Mouse (Mus musculus) ES-Bruce4 (cell line): ENCODE results near the gene Erlin1. TPM values are rescaled to one million over a fixed set of nuclear protein-coding genes. Genes with fewer than 3 reads are reported as not detected.

Experiments
- H3K27ac ChIP-seq: 2 replicates; pipeline ENCODE4 v1.5.1; 2012; ENCODE audit warnings: low read length, inconsistent platforms; ENCODE audit not compliant: insufficient read depth
- H3K27me3 ChIP-seq: 2 replicates; pipeline ENCODE4 v1.6.1; 2012; ENCODE audit warnings: mild to moderate bottlenecking, low read length, inconsistent platforms; ENCODE audit not compliant: control insufficient read depth, poor library complexity, insufficient read depth, severe bottlenecking
- H3K36me3 ChIP-seq: 2 replicates; pipeline ENCODE4 v1.6.1; 2012; ENCODE audit warnings: inconsistent platforms, mild to moderate bottlenecking, low read length, moderate library complexity; ENCODE audit not compliant: control insufficient read depth, poor library complexity, insufficient read depth, severe bottlenecking
- H3K4me1 ChIP-seq: one replicate; pipeline ENCODE4 v1.8.1; 2011; ENCODE audit warnings: low read length; ENCODE audit not compliant: control insufficient read depth, insufficient read depth
- H3K4me3 ChIP-seq: 2 replicates; pipeline ENCODE4 v1.5.1; 2011; ENCODE audit warnings: low read depth, mild to moderate bottlenecking, low read length
- H3K9ac ChIP-seq: 2 replicates; pipeline ENCODE4 v1.6.1; 2012; ENCODE audit warnings: low read depth, mild to moderate bottlenecking, inconsistent platforms; ENCODE audit not compliant: poor library complexity, severe bottlenecking
- H3K9me3 ChIP-seq: replicated peaks from 2 replicates; pipeline ENCODE4 v1.6.1; 2012; ENCODE audit warnings: mild to moderate bottlenecking, low read length, inconsistent platforms; ENCODE audit not compliant: control insufficient read depth, poor library complexity, insufficient read depth, severe bottlenecking
- CTCF ChIP-seq: IDR thresholded peaks from one replicate; pipeline ENCODE4 v1.8.1; 2011; ENCODE audit warnings: low read depth, low read length
- EP300 ChIP-seq: IDR thresholded peaks from 2 replicates; pipeline ENCODE4 v1.6.1; 2011; ENCODE audit warnings: low read depth, low read length; ENCODE audit not compliant: insufficient read depth
- POLR2A ChIP-seq: IDR thresholded peaks from one replicate; pipeline ENCODE4 v1.8.1; 2011; ENCODE audit warnings: low read length; ENCODE audit not compliant: insufficient read depth
- polyA plus RNA-seq: library from polyadenylated mRNA; stranded (reverse); fragments of >200 nt; gene quantifications from 2 replicates; pipeline ENCODE4 v1.2.4, GENCODE M21; 2011; ENCODE audit warnings: low read depth; ENCODE audit not compliant: missing spikeins, insufficient read depth, insufficient read length

Erlin1 gene
- polyA plus RNA-seq, 1 experiment, result 23.2 TPM

DNA sequence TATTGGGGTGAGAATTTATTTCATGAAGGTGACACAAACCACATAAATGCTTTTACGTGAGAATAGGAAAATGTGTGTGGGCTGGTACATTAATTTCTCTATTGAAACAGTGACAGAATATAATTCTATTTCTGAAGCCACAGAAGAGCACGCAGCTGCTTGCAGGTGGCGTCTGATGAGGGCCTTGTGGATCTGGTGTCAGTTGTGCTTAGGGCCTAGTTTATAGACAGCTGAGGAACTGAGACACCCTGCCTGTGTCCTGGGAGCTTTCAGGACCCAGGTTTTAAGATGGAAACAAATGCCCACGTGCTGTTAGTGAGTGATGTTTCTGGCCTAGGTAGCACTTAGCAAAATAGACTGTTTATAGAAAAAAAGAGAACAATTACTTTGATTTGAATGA, 64.6 kb downstream of the Erlin1 start:
- H3K36me3 ChIP-seq, result no peaks in the 10 kb centered on the region
- no peaks in the 10 kb centered on the region for H3K9me3 ChIP-seq
- no peak for TF ChIP-seq POLR2A
- no peak for TF ChIP-seq CTCF
- no peak for TF ChIP-seq EP300
- H3K4me3 ChIP-seq, result no peak overlapping the region
- no peak overlapping the region for H3K27ac ChIP-seq
- no peaks in the 10 kb centered on the region for H3K4me1 ChIP-seq
- H3K27me3 ChIP-seq, result no peaks in the 10 kb centered on the region; the same call in 1 of the 2 replicates
- no peak overlapping the region for H3K9ac ChIP-seq

DNA sequence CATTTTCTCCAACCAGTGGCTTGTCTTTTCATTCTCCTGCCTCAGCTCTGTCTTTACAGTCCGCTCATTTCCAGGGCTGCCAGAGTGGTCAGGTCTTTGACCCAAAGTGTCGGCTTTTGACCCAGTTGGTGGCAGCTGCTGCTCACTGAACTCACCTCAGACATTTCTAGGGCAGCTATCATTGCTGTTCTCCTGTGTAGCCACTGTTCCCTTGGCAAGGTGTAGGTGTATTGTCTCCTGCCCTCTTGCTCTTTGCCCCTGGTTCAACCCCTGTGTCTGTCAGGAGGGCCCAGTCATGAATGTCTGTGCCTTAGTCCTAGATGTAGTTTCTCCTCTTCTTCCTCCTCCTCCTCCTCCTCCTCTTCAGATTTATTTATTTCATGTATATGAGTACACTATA, 65.3 kb downstream of the Erlin1 start:
- no peak overlapping the region for H3K9ac ChIP-seq
- no peaks in the 10 kb centered on the region for H3K9me3 ChIP-seq
- no peak for TF ChIP-seq CTCF
- H3K4me1 ChIP-seq, result no peaks in the 10 kb centered on the region
- no peaks in the 10 kb centered on the region for H3K36me3 ChIP-seq
- H3K27me3 ChIP-seq, result no peaks in the 10 kb centered on the region; the same call in 1 of the 2 replicates
- H3K27ac ChIP-seq, result no peak overlapping the region
- H3K4me3 ChIP-seq, result no peak overlapping the region

DNA sequence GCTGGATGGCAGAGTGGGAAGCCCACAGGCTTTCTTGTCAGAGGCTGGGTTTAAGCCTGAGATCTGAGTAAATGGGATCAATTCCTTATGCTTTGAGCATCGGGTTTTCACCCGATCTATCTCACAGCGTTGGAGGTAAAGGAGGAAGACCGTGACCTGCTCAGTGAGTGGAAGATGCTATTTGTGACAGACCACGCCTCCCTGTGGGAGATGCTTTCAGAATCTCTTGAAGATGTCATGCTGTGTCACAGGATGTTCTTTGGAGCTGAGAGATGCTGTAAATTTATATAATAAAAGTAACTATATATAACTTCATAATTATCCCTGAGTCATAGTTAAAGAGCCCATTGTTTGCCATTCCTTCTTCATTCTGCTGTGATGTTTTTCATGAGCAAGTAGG, 68.9 kb downstream of the Erlin1 start:
- TF ChIP-seq EP300 (no peak), CTCF (no peak), POLR2A (no peak)
- no peaks in the 10 kb centered on the region; the same call in 1 of the 2 replicates for H3K27me3 ChIP-seq
- no peaks in the 10 kb centered on the region for H3K36me3 ChIP-seq
- no peaks in the 10 kb centered on the region for H3K9me3 ChIP-seq
- no peak overlapping the region for H3K27ac ChIP-seq
- H3K9ac ChIP-seq, result no peak overlapping the region
- H3K4me3 ChIP-seq, result no peak overlapping the region
- no peaks in the 10 kb centered on the region for H3K4me1 ChIP-seq

DNA sequence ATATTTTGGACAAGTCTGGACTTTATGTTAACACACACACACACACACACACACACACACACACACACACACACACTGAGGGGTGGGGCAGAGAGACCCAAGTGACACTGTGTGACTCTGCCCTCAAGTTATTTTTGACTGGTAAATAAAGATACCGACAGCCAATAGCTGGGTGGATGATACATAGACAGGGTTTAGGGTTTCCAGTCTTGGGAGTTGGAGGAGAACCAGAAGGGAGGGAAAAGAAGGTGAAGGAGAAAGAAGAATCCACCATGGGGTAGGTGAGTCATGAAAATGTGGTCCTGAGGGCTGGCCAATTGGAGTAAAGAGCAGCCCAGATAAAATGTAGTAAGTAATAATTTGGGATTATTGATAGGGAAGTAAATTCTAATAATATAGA, 69.5 kb downstream of the Erlin1 start:
- Histone ChIP-seq H3K9me3 (no peaks in the 10 kb centered on the region), H3K27me3 (no peaks in the 10 kb centered on the region; the same call in 1 of the 2 replicates), H3K4me3 (no peak overlapping the region), H3K4me1 (no peaks in the 10 kb centered on the region), H3K9ac (no peak overlapping the region), H3K36me3 (no peaks in the 10 kb centered on the region), H3K27ac (no peak overlapping the region)
- TF ChIP-seq POLR2A (no peak), CTCF (no peak), EP300 (no peak)

- no peak for TF ChIP-seq POLR2A
- no peak for TF ChIP-seq EP300
- no peak for TF ChIP-seq CTCF
- no peak overlapping the region for H3K9ac ChIP-seq
- no peaks in the 10 kb centered on the region; the same call in 1 of the 2 replicates for H3K27me3 ChIP-seq
- no peak overlapping the region for H3K27ac ChIP-seq
- H3K9me3 ChIP-seq, result no peaks in the 10 kb centered on the region
- H3K4me1 ChIP-seq, result no peaks in the 10 kb centered on the region
- H3K36me3 ChIP-seq, result no peaks in the 10 kb centered on the region
- no peak overlapping the region for H3K4me3 ChIP-seq
Measured at GRCm38 (mm10) chr19:43998802-43999527, 70.6 kb downstream of the Erlin1 start.

DNA sequence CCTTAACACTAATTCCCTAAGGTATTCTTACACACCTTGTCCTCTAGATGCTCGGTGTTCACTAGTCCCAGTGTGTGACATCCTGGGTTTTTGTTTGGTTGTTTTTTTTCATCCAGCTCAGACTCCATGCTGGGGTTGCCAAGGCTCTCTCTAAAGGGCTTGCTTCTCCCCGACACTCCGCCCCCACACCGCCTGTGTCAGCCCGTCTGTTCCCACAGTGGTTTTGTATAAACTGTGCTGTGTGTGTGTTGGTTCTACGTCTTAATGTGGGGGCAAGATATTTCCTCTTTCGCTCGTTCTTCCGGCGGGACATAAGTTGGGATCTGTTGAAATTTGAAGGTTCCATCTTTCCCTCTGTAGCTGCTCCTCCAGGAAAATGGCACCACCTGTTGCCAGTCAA, 71.5 kb downstream of the Erlin1 start:
- H3K9me3 ChIP-seq, result no peaks in the 10 kb centered on the region
- H3K4me3 ChIP-seq, result no peak overlapping the region
- no peak overlapping the region for H3K9ac ChIP-seq
- no peaks in the 10 kb centered on the region for H3K4me1 ChIP-seq
- no peak for TF ChIP-seq EP300
- no peak for TF ChIP-seq POLR2A
- no peak for TF ChIP-seq CTCF
- H3K27ac ChIP-seq, result no peak overlapping the region
- H3K27me3 ChIP-seq, result no peaks in the 10 kb centered on the region; the same call in 1 of the 2 replicates
- H3K36me3 ChIP-seq, result no peaks in the 10 kb centered on the region
